Mouse (Mus musculus): ENCODE results near the gene Negr1.
A peak's percentile ranks its signal among the peaks of the same experiment; 100 is the strongest.

Gene Negr1

DNA sequence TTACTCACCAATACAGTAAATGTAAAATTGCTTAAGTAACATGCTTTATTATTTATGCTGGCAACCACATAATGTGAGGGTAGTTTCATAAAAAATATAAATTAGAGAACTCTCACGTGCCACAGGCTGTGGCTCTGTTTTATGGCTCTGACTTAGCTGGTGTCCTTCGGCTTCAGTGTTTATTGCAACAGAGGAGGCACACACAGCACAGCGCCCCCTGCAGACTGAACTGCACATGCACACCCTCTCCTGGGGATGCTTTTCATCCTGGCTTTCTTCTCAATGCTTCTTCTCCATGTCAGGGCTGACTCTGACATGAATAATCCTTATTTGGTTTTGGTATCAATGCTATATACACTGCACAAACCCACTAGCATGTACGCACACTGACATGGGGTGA lies 707.1 kb downstream of the Negr1 start:
- DNase-seq, result no peak

DNA sequence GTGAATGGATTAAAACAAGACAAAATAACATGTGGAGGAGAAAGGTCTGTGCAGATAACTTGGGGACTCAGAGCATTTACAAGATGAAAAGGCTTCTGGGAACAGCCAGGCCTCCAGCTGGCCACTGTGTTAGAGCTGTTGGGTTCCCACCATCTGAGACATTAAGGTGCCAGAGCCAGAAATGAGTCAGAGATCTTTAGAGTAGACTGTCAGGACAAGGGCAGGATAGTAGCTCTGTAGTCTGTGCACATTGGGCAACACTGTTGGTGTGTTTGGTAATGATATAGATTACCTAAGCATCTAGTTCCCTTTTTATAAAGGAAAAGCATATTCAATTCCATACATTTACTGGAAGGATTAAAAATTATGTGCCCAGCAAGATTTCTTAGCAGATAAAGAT lies 710.8 kb downstream of the Negr1 start:
- peak; percentile 37 for DNase-seq

DNA sequence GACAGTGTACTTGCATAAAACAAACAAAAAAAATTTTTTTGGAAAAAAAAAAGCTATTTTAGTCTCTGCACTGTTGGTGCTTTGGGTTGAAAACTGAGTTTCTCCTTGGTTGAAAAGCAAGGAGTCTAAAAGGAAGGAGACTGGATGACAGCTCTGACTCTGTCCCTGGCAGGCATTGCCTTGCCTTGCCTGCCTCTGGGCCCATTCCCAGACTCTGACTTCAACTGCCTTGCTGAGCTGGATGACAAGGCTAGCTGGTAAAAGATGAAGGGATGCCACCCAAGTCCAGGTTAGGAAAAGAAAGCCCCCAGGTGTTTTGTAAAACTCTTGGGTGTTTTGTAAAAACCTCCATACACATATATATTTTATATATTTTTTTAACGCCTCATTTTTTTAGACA lies 712.5 kb downstream of the Negr1 start:
- DNase-seq, result no peak

DNA sequence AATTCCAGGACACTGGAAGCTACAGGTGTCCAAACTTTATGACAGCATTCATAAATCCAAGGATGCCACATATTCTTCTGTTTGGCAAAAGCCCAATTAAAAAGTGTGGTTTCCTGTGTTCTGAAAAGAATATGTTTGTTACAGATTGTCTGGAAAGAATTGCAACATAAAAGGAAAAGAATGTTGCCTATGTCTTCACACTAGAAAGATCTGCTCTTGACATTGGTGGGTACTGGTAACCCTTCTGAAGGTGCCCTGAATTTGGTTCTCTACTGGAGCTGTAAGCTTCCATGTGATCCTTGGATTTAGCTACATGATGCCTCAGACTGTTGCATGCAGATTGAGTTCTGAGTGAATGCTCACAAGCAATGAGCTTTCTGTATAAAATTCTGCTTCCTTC lies 718.1 kb downstream of the Negr1 start:
- DNase-seq, result no peak

DNA sequence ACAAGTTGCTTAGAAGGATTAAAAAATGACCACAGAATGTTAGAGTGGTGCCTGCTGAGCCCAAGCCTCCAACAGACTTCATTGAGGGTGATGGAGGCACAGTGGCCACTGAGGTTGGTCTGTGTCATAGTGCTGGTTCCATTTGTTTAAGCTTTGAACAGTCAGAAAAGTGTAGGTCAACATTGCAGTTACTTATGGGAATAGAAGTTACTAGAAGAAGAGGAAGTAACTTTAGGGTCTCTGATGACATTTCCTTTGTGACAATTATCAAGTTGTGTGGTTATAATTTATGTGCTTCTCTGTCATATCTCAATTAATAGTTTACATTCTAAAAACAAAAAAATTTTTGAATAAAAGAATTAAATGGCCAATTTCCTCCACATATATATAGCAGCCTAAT lies 719.7 kb downstream of the Negr1 start:
- no peak for DNase-seq

DNA sequence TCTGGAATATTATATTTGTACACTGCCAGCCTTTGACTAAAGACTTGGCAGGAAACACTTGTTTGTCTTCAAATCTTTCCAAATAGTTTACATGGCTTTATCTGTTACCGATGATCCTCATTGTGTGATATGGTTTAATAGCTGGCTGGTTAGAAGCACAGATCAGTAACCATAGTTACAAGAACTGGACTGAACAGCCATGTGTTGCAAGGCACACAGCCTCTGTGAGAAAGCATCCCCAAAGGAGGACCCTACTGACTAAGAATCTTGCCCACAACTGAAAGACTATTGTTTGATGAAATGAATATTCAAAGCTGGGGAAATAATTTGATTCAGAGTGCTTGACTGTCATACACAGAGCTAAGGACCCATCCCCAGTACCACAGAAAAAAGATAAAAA lies 729.7 kb downstream of the Negr1 start:
- DNase-seq, result no peak

DNA sequence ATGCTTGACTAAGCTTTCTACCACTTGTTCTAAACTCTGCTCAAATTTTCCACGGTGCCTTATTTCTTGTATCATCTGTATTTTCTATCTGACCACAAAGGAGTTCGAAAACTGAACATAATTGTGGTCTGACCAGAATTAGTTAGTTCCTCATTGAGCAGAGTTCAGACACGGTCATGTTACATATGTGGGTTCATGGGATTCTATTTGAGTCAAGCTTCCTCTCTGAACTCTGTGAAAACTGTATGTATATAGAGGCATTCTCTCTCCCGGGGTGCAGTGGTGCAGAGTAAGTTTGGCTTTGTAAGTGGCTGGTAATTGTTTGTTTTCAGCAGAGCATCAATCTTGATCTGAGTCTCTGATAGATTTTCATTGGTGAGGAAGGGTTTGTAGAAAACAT lies 735.6 kb downstream of the Negr1 start:
- DNase-seq, result no peak

DNA sequence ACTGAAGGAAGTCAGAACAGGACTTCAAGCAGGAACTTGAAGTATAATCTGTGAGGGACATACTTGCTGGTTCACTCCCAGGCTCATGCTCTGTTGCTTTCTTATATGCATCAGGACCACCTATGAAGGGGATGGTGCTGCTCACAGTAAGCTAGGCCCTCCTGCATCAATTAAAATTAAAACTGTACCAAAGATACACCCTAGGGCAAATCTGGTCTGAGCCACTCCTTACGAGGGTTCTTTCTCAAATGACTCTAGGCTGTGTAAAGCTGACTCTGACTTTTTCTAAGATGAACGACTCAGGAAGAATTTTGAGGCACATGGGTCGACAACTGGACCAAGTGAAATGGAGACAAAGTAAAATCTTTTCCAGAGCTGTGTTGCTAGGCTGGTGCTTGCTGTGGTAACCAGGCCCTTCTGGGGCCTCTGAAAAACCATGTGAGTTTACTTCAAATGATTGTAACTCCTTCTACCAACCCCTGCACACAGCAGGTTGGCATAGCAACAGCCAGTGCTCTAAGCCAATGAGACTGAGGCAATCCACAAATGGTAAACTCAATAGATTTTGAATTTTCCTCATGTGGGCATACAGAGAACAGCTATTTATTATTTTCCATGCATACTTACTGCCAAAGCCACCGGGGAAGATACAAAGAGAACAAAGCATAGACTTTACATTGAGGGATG lies 742.0 kb downstream of the Negr1 start:
- DNase-seq, result no peak

GRCm38 (mm10) chr3:157321081-157321573 lies 759.5 kb downstream of the Negr1 start:
- no peak for DNase-seq

DNA sequence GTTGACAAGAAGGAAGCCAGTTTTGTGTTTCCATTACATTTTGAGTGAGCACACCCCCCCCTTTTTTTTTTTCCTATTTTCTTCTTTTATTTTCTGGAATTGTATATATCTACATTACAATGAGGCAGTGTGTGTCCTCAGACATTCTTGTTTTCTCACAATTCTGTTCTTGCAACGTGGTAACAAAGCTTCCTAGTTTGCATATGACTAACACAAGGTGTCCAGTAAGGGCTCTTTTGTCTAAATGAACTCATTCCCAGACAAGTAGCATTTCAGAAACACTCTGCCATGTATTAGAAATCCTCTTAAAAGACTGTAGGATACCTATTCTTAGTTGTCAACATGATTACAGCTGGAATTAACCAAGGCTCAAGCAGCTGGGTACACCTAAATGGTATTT lies 760.2 kb downstream of the Negr1 start:
- no peak for DNase-seq

DNA sequence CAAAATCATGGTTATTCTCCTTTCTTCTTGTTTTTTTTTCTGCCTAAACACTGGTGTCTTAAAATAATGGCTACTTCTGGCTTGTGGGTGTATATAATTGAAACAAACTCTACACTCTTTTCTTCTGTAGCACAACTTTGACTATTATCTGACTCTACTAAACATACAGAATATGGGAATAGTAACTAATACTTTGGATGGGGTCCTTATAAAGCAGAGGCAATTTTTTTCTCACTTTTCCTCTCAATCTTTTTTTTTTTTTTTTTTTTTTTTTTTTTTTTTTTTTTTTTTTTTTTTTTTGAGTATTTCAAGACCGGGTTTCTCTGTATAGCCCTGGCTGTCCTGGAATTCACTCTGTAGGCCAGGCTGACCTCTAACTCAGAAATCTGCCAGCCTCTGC lies 772.6 kb downstream of the Negr1 start:
- DNase-seq, result no peak

DNA sequence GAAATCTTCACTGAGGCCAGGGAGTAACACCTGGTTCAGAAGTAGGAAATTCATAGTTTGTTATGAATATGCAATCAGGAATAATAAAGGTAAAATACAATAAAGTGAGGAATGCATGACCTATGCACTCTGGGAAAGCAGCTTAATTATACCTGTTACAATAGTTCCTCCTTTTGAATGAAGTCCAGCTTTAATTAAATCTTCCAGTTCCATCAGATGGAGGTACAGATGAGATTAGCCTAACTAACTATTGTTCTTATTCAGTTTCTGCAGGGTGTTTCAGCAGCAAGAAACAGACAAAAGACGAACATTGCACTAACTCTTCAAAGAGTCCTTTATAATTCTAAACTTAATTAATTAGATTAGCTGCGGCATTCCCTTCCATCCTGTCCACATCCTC lies 787.9 kb downstream of the Negr1 start:
- no peak for DNase-seq

- no peak for DNase-seq
Observed at GRCm38 (mm10) chr3:157358905-157359304, 797.3 kb downstream of the Negr1 start.

DNA sequence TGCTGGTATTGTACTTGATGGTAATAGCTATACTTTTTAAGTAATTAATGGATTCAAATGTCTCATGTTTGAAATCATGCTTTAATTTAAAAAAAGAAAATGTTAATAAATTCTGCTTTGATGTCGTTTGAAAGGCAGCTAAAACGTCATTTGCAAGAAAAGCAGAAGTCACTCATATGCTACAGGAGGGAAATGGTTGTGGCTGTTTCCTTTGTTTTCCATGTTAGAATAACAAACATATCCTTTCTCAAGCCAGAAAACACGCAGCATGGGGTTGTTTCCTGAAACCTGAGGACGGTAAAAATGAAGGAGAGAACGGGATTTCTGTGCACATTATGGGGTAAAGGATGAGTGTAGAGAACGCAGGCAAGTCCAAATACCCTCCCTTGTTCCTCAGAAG lies 798.2 kb downstream of the Negr1 start:
- no peak for DNase-seq

All from cerebellum, adult 9-11 months (tissue).